Mouse (Mus musculus) layer of hippocampus, postnatal 25 days (tissue): ENCODE data around the gene Tifab. TPM values are rescaled to one million over a fixed set of nuclear protein-coding genes. Genes with fewer than 3 reads are reported as not detected.
"Not testable (repeated sequence)": the region's sequence is repeated elsewhere in the genome, so short reads cannot be mapped to it uniquely, and the experiment has no call there.

Experiments
- DNase-seq, 2 experiments: peaks; one replicate each; pipeline ENCODE4 v3.0.0; 2022; ENCODE audit warnings: mixed read lengths in 2 of 2, low spot score in 1 of 2; ENCODE audit errors: extremely low spot score in 1 of 2
- total RNA-seq, 2 experiments: library from RNA; stranded (reverse); gene quantifications; 2 replicates each; pipeline ENCODE4 v1.2.3; 2021

The Tifab gene
- 1 to 10 TPM; 1.8 to 2.0 TPM for total RNA-seq

DNA sequence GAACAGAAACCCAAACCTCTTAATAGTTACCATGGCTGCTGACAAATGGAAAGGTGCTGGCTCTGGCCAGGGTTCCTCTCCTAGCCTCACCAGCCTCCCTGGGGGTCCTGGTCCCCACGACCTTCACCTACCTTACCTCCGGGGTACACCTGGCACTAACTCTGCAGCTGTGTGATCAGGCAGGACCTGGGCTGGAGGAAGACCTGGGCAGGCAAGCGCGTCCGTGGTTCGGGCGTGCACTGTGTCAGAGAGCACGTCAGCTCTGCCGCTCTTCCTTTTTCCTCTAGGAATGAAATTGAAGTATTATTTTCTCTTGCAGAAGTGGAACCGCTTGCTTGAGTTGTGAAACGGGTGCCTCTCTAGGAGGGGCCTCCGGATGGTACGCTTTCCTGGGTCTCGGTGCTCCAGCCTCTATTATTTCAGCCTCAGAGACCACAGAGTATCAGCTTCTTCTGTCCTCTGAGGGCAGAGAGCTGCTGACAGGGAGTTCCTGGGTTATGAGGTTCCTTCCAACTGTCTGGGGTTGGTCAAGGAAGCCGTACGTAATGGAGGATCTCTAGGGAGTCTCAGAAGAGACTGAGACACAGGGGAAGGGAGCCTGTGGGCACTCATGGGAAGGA lies at the start of gene Tifab:
Gene Tifab, minus strand, starts transcription at position 470 of the 620 bp plus-strand sequence.
- DNase-seq: no peak

DNA sequence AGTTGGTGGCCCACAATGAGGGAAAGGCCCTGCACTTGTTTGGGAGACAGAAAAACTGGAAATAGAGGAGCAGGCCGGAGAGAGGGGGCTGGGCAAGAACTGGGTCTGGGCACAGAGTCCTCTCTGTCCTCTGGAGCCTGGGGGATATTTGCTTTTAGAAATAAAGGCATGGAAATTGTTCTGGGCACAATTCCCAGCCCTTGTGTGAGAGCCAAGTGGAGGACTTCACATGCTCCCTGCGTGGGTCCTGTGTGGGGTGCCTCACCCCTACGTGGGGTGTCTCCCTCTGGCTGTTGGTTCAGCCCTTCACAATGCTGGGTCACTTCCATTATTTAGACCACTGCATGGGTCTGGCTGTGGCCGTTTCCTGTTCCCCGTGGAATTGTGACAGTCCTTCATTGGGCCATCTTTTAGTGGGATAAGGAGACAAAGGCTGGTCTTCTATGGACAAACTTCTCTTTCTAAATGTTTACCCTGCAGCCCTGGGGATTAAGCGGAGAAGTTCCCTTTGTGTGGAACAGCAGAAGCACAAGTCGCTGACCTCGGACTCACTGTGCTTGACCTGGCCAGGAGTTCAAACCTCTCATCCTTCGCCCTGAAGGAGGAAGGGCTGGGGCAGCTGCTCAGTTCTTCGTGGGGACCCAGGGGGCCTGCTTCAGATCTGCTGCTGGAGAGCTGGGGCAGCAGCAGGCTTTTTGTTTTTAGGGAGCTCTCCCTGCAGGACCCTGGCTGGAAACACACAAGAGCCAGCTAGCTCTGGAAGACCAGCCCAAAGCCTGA lies 47.7 kb upstream of the Tifab start:
- DNase-seq: peak in 1 of 2 experiments; percentile 42

DNA sequence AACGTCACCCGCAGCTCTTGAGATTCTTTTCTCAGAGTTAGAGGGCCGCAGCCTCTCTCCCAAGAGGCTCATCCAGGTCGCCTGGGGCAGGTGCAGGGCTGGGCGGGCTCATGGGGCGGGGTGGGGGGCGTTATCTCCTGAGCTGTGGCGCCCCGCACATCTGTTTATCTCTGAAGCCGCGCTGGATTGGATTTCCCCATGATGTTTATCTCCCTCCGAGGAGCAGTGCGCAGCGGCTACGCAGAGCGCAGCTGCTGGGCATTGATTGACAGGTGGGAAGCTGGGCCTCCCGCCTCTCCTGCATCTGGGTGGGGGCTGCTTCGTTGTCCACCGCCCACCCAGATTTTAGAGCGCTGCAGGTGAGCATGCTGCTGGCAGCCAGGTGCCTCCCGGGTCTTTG lies 44.9 kb upstream of the Tifab start:
- DNase-seq: no peak

DNA sequence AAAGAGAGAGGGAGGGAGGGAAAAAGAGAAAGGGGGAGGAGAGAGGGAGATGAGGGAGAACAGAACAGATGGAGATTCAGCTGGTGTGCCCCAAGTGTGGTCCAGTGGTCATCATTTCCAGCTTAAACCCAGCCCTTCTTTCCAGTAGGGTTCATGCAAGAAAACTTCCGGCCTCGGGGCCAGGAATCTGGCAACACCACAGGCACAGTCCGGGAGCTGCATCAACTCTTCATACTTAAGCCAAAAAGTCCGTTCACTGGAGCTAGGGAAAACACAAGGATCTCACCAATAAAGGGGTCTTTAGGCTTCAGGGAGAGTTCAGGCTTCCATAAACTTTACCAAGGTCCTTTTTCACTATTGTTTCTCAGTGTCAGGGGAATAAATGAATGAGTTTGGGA lies 44.2 kb upstream of the Tifab start:
- DNase-seq: no peak

DNA sequence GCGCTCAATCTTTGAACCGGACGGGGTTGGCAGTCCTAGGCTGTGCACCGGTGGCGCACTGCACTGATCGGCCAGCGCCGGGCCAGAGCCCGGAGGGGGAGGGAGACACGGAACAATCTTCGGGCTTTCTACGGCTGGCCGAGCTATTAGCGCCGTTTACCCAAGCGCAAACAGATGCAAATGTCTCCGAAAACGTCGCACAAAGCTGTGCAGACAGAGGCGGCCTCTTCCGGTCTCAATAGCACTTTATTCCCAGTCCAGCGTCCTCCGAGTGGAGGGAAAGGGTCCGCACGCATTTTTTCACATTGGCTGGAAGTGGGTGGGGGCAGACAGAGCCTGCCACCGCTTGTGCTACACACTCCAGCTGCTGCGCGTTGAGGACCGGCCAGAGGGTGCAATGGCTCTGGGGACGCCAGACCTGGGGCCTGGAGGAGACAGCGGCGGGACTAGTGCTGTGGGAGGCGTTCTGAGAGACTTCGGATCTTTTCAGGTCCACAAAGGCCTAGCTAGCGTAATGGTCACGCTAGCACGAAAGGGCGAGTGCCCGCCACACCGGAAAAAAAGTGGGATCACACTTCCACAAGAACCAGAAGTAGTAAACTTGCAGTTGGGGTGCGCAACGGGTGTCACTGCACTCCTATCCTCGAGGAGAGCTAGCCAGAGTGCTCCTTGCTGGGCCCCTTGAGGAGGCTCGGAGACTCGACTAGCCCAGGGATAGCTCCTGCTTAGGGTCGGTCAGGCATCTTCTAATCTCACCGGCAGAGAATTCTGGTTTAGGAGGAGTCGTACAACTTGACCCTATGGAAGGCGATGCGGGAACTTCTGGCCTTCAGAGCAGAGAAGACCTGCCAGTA lies 43.5 kb upstream of the Tifab start:
- DNase-seq: peak in 1 of 2 experiments; percentile 23

DNA sequence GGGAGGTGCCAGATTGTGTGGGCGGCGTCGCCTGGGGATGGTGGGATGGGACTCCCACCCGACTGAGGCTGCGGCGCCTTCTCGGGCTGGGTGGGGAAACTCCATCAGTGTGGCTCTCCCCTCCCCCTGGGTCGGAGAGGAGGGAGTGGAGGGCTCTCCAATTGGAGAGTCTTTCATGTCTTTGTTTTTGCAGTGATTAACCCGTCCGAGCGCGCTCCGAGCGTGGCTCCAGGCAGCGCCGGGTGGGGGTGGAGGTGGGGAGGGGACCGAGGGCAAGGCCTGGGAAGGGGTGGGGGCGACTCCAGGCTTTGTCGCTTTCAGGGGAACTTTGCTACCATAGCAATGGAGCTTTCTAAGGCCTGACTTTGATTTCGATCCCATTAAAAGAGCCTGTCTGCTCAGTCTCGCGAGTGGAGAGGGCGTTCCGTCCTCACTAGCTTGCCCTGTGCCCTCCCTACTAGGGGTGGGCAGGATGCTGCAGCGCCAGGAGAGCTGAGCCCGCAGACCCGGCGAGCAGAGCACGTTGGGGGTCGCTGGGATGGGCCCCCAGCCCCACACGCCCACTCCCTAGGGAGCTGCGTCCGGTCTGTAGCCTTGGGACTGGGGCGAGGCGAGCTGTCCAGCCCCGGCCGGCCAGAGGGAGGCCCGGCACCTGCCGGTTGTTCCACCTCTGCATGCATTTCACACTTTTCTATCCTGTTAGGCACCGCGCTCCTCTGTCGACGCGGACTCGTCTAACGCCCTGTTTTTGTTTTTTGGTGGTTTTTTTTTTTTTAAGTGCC lies 42.6 kb upstream of the Tifab start:
- peak; percentile 11 to 29 for DNase-seq

DNA sequence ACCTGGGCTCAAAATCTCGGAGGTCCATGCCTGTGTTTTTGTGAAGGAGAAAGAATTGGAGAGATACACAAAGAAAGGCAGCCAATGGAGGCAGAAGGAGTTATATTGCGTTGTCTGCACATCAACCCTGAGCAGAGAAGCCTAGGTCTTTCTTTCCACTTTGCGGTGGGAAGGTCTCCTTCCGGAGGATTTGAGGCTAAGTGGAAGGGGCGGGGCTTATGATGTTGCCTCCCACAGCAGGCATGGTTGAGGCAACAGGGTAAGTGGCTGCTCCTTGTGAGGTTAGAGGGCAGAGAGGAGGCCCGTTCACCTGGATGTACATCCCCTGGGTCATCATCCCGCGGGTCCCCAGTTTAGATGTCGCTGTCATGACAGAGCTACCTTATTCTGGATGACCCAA lies 40.6 kb upstream of the Tifab start:
- no peak for DNase-seq

DNA sequence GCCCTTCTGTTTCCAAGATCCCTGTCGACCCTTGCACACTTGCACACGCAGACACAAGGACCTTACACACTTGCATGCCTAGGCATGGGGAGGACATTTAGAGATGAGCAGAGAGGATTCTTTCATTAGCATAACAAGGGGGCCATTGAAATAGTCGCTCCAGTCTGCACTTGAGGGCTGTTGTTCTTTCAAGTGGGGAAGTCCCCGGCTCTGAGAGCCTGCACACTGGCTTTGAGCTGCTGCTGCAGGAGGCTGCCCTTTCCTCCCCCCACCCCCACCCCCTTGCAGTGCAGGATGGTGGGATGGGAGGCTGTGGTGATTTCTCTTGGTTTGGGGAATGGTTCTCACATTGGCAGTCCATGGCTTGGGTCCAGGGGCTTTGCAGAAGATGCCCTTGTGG lies 37.4 kb upstream of the Tifab start:
- DNase-seq: no peak

DNA sequence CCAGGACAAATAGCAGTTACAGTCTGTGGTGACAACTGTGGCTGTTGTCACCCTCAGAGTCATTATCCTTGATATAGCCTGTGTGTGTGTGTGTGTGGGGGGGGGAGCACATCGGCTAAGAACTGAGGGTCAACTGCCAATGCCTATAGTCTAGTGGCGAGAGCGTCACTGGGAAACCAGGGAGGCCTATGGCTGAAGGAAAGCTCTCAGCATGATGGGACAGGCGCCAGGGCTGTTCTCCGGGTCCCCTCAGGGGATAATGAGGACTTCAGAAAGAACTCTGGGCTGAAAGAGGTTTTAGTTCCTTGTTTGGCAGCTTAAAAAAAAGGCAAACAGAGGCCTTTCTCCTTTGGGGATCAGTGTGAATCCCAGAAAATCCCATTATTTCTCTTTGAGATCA lies 35.9 kb upstream of the Tifab start:
- no peak for DNase-seq

DNA sequence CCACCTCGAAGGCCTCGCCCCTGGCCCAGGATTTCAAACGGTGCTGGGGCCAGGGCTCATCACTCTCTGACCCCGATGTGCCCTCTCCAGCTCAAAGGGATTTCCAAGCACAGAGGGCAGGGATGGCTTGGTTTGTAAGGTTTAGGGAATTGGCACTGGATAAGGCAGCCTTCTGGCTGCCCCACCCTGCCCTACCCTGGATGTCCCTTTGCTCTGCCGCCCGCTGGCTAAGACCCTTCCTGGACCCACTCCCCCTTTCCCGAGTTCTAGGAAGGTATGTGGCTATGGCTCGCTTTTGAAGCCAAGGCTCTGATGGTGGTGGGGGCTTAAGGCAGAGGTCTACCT lies 30.4 kb upstream of the Tifab start:
- no peak for DNase-seq

DNA sequence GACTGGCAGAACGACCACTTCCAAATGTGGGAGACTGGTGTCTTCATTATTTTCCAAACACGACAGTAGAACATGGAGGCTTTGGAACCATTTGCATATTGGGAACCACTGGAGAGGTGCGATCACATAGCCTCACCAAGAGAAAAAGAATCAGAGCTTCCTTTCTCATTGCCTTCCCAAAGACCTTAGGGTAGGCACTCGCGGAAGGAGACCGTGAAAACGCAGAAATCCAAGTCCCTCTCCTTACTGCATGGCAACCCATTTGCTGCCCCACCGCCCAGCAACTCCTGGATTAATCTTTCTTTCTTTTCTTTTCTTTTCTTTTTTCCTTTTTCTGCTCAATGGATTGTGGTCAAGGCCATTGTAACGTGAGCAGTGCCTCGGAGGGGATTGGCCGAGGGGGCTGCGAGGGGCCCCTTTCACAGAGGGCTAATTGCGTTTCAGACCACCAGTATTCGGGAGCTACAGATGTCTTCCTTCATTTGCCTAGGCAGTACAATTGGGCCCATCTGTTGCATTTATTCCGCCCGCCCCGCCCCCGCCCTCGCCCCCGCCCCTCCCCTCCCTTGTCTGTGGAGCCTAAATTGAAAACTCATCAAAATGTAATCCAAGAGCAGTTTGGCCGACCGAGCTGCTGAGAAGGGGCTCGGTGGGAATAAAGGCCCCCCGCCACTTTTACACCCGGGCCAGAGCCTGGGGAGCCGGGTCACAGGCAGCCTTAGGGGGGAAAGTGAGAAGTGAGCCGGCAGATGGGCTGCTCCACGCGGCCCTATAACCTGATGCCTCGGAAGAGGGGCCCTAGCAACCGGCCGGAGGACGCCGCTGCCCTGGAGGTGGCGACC lies 29.8 kb upstream of the Tifab start:
- DNase-seq: no peak

DNA sequence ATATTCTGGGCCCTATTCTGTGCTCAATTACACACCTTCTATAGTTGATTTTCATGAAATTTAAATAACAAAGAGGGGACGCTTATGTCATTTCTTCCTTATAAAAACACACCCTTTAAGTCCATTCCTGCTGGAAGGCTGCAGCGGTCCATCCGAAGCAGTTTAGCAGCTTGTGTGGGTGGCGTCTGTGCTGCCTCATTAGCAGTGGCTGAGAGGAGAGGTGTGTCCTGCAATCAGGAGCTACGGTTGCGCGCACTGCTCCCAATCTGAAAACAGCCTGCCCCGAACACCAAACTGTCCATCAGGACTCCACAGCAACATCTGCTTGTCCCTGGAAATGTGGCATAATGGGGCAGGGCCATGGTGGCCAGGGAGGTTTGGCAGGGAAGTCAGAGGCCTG lies 20.8 kb upstream of the Tifab start:
- DNase-seq: no peak

DNA sequence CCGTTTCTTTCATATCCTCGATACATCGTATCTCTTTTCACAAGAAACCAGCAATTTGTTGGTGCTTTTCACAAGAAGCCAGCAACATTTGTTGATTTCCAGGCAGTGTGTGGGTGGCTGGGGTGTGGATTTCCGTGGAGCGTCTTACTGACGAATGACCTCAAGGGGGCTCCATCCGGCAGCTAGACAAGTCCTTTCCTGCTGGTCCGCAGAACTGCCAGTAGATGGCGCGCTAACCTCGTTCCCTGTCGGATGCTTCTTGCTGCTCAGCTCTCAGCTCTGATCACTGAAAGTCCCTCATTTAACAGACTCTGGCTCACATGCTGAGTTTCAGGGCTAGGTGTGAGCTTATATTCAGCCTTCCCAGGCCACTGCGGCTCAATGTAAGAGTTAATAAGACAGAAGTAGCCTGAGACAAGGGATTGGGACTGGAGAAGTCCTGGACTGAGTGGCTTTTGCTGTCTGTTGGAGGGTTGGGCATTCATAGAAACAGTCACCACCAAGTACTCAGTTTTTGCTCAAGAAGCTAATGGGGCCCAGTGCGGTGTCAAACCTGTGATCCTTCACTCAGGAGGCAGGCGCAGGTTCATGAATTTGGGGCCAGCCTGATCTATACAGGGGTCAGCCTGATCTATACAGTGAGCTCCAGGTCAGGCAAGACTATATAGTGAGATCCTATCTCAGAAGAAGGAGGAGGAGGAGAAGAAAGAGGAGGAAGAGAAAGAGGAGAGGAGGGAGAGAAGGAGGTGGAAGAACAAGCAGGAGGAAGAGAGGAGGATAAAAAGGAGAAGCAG lies 19.0 kb upstream of the Tifab start:
- peak; percentile 81 to 90 for DNase-seq

DNA sequence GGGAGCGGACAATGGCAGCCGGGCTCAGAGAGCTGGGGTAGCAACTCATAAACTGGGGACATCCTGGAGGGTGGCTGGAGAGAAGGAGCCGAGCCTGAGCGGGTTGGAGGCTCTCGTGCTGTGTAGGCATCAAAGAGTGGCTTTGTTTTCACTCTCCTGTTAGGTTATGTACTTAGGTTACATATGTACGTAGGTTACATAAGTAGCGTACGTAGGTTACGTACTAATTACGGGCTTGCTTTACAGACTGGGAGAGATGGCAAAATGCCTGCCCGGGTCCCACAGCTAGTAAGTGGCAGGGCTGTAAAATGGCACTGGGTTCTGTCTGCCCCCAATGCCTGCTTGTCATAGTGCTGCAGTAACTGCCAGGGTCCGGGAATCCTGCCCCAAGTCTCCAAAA lies 18.3 kb upstream of the Tifab start:
- no peak for DNase-seq

DNA sequence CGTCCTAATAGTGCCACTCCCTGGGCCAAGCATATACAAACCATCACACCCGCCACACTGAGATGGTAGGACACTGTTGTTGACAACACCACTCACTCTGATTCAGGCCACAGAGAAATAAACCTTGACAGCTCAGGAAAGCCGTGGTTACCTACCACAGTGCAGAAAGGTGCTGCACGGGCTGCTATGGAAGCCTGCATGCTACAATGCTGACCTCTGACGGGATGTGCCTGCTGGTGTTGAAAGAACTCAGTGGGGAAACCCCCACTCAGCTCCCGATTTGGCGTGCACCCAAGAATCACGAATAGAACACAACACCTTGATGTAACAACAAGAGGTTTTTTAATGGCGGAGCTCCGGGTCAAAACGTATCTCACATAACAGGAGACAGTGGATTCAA lies 17.1 kb upstream of the Tifab start:
- DNase-seq: not testable (repeated sequence)

DNA sequence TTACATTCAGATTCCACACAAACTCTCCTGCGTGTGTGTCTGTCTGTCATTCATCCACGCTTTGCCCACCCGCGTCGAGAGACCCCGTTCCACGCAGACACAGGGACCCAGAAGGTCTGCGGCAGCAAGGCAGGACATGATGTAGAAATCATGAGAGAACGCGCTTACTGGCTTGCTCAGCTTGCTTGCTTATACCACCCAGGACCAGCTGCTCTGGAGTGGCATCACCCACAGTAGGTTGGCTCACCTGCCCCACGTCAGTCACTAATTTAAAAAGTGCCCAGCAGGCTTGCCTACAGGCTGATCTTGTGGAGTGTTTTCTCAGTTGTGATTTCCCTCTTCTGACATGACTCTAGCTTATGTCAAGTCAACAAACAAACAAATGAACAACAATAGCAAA lies 15.5 kb upstream of the Tifab start:
- DNase-seq: not testable (repeated sequence)

DNA sequence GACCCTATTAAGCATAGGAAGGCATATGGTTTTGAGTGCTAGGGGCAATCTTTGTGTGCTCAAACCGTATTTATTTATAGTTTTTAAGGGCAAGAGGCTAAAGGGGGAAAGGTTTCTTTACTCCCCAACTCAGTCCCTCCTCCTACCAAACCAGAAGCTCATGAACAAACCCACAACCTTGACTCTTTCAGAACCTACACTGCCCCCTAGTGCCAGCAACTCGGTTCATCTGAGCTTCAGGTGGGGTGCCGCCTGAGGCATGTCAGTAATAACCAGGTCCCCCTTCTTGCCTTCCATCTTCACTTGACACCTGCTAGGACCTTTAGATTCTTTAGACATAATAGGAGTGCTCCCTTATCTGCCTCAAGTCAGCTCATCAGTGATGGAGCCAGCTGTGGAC lies 12.5 kb upstream of the Tifab start:
- DNase-seq: peak in 1 of 2 experiments; percentile 59

DNA sequence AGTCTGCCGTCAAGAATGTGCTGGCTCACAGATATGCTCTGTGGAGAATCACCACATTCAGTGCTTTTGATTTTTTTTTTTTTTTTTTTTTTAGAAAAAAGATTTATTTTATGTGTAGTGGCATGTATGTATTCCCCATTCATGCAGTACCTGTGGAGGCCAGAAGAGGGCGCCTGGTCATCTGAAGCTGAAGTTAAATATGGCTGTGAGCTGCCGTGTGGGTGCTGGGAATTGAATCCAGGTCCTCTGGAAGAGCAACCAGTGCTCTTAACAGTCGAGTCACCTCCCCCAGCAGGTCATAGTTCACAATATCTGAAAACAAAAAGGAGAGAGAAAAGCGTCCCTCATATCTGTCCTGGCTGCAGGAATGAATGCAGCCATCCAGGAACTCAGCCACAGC lies 11.0 kb upstream of the Tifab start:
- DNase-seq: peak in 1 of 2 experiments; percentile 13

DNA sequence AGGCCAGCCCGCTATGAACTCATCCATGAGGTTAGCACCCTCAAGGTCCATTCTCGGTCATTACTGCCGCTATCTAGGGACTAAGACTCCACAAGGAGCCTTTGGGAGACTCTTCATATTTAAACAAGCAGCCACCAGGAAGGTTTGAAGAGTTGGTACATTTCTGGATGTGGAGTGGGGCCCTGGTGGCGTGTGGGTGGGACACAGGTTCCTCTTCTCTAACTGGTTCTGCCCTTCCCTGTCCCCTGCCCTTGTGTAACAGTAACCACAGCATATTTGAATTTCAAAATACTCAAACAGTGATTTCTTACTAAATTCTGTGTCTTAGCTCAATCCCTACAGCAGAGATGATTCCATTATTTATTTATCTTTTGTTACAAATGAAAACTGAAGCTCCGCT lies 5.0 kb upstream of the Tifab start:
- DNase-seq: no peak
